Mouse (Mus musculus): ENCODE data around the gene Etv6. TPM values are rescaled to one million over a fixed set of nuclear protein-coding genes. Genes with fewer than 3 reads are reported as not detected.

Etv6 gene
- total RNA-seq, 1 experiment from 2014 or later, result 45.6 TPM

DNA sequence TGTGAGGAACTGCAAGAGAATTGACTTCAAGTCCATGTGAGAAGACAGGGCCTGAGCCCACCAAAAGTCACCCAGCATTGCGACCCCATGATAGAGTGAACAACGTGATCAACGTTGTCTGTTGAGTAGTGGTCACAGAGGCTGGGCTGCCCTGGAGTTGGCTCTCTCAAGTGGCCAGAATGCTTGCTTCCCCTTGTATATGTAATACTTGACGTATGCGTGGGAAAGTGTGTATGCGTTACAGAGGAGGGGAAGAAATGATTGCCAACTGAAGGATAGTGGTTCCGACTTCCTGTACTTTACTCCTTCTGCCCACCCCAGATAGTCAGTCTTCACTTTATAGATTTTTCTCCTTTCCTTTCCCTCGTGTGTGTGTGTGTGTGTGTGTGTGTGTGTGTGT, 59.1 kb downstream of the Etv6 start:
- peak; percentile 25; the same call in 1 of the 2 replicates for ATAC-seq (replicated peaks; ENCODE audit: insufficient number of reproducible peaks, low FRiP score, low TSS enrichment, poor library complexity, severe bottlenecking)

DNA sequence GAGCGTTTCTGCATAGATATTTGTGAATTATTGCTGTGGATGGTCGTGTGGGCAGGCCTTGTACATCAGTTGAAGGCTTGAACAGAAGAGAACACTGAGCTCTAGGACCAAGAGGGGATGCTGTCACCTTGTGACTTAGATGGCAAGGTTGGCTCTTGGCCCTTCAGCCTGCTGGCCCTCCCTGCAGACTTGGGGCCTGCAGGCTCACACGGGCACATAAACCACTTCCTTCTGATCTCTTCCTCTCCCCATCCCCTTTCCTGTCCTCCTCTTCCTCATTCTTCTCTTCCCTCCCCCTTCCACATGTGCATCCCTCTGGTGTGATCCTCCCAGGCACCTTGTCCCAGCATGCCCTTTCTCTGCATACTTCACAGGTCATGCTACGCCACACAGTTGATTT, 60.1 kb downstream of the Etv6 start:
- ATAC-seq (replicated peaks; ENCODE audit: insufficient number of reproducible peaks, low FRiP score, low TSS enrichment, poor library complexity, severe bottlenecking), result peak; percentile 41; the same call in 1 of the 2 replicates

DNA sequence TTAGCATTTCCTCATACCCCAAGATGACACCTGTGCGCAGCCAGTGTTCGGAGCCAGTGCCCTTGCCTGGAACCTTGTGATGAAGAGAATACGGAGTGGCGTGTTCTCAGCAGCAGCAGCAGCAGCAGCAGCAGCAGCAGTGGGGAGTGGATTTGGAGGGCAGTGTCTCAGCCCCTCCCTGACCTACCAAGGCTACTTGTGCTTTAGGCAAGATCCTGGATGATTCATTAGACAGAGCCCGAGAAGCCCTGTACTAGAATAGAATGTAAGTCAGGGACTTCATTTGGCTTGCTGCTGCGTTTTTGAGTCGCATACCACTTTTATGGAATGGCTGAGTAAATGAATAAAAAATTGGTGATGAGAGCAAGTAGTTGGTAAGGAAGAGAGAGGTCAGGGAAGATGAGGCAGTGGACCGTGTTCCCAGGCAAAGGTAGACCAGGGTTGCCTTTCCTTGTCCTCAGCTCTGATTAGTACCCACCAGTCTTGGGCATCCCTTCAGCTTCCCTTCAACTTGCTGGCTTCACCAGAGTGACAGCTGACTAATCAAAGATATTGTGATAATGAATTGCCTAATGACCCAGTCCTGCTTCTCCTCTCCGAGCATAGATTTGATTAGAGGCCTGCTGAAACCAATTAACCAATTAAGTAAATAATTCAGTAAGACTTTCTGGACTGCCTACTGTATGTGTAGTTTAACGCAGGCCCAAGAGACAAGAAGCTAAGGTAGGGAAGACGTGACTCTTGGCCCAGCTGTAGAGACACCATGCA, 64.7 kb downstream of the Etv6 start:
- no peak for ATAC-seq (replicated peaks; ENCODE audit: insufficient number of reproducible peaks, low FRiP score, low TSS enrichment, poor library complexity, severe bottlenecking)

DNA sequence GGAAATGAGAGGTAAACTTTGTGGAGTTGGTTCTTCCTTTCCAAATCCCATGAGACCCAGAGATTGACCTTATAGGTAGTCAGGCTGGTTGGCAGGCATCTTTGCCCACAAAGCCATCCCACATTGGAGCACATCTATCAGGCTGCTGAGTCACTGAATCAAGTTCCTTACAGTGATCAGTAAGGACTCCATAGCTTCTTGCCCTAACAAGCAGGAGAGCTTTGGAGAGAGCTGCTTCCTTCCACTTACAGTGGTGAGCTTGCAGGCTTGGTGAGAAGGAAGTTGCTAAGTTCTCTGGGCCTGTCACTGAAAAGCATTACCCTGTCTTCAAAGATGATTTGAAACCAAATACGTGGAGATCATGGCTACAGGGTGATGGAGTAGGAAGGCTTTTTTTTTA, 66.9 kb downstream of the Etv6 start:
- no peak for ATAC-seq (replicated peaks; ENCODE audit: insufficient number of reproducible peaks, low FRiP score, low TSS enrichment, poor library complexity, severe bottlenecking)

DNA sequence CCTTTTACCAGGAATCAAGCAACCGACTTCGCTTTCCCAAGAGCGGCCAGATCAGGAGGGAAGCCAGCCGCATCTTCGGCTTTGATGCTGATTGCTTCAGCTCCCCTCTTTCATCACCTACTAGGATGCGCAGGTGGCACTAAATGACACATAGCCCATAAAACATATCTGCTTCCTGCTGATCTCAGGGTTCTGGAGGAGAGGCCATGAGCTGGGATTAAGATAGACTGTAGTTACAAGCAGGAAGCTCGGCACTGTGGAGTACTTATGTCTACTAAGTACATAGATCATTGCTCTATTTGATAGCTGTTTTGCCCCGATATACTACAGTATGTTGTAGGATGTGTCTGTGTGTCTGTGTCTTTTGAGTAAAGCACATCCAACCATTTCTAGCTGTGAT, 68.0 kb downstream of the Etv6 start:
- no peak for ATAC-seq (replicated peaks; ENCODE audit: insufficient number of reproducible peaks, low FRiP score, low TSS enrichment, poor library complexity, severe bottlenecking)

DNA sequence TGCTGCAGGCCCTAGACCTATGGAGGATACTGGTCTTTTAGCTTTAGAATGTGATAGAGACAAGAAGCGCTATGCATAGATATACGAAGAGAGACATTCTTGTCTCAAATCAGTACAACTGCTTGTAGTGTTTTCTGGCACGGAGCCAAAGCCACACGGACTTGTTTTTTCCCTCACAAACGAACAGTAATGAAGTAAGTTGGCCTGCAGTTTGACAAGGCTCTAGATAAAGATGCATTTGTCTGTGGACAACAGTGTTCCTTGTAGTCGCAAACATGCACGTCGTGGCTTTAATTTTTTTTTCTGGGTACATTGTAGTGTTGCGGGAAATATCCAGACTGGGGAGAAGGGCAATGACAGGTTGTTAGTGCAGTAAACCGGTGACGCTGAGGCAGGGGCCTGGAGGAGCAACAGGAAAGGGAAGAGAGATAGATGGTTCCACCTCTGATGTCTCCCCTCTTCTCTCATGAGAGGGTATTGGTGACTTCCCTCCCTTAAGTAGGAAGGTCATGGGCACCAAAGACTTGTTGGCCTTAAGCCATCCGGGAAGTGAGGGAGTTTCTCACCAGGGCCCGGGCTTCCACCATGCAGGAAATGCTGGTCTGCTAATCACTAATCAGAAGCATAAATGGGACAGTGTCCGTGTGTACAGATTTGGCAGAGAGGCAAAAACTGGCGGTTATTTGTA, 70.2 kb downstream of the Etv6 start:
- no peak for ATAC-seq (replicated peaks; ENCODE audit: insufficient number of reproducible peaks, low FRiP score, low TSS enrichment, poor library complexity, severe bottlenecking)

DNA sequence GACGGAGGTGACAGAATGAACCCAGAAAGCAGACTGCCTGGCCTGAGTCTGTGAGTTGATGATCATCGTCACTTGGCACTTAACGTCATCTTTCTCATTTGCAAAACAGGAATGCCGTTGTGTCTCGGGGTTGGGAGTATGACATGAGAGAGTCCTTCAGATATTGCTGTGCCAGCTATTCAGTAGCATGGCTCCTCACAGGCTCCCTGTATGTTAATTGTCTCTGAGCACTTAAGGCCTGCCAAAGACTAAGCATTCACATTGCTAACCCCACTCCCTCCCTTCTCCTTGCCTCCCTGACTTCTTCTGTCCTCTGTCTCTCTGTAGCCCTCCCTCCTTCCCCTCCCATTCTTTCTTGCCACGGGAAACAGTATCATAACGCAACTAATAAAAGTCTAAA, 72.2 kb downstream of the Etv6 start:
- ATAC-seq (replicated peaks; ENCODE audit: insufficient number of reproducible peaks, low FRiP score, low TSS enrichment, poor library complexity, severe bottlenecking), result no peak

DNA sequence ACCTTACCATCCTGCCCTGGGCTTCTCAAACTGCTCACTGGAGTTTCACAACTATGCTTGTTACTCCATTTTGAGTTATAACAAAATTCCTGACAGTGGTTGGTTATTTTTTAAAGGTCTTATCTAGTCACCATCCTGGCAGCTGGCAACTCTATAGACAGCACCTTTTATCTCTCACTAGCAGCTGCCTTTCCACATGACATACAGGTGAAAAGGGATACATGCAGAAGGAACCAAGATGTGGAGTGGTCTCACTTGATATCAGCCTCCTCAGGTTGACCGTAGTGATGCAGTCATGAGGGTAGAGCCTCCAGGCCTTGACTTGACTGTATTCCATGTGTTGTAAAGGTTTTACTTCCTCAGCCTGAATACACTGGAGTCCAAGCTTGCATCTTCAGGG, 74.2 kb downstream of the Etv6 start:
- ATAC-seq (replicated peaks; ENCODE audit: insufficient number of reproducible peaks, low FRiP score, low TSS enrichment, poor library complexity, severe bottlenecking), result no peak

DNA sequence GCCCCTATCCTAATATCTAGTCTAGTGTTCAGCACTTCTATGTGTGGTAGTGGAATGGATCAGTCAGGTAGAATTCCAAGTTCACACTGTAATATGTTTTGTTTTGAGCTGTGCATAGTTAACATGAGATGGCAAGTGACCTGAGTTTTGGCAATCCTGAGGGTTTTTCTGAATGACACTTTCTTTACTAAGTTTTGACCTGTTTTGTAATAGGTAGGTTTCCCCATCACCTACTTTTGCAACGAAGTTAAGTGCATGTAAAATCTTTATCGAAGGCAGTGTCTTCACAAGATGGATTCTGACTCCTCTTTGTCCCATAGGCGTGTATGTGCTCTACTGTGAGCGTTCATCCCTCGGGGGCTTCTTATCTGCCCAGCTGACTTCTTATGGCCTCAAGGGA, 74.7 kb downstream of the Etv6 start:
- no peak for ATAC-seq (replicated peaks; ENCODE audit: insufficient number of reproducible peaks, low FRiP score, low TSS enrichment, poor library complexity, severe bottlenecking)

DNA sequence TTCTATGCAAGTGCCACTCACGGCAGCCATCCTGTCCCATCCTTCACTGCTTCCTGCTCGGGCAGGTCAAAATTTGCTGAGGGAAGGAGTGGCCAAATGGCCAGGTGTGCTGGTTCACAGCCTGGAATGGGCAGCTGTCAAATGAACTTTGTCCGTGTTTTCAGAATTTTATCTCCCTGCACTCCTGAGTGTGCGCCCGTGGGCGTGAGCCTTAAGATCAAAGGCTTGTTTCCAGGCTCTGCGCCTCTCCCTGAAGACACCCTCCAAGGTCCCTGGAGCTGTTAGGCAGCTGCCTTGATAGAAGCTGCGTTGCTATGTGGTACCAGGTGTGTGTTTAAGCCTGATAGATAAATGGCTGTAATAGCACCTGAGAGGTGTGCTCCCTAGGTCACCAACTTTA, 76.1 kb downstream of the Etv6 start:
- ATAC-seq (replicated peaks; ENCODE audit: insufficient number of reproducible peaks, low FRiP score, low TSS enrichment, poor library complexity, severe bottlenecking), result no peak

DNA sequence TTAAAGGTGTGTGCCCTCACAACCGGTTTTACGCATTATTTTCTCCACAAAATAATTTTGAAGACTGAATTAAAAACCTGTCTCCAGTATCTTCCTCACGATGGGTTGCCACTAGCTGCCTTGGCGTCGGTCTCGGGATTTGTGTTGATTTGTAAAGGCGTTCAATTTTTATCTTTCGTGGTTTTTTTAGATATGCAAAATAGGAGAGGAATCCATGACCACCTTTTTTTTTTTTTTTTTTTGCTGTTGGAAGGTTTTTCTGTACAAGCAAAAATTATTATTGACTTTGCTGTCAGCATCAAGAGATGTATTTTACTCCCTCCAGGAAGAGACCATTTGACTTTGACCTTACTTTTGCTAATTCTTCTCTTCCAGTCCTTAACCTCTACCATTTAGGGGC, 77.3 kb downstream of the Etv6 start:
- ATAC-seq (replicated peaks; ENCODE audit: insufficient number of reproducible peaks, low FRiP score, low TSS enrichment, poor library complexity, severe bottlenecking), result no peak

DNA sequence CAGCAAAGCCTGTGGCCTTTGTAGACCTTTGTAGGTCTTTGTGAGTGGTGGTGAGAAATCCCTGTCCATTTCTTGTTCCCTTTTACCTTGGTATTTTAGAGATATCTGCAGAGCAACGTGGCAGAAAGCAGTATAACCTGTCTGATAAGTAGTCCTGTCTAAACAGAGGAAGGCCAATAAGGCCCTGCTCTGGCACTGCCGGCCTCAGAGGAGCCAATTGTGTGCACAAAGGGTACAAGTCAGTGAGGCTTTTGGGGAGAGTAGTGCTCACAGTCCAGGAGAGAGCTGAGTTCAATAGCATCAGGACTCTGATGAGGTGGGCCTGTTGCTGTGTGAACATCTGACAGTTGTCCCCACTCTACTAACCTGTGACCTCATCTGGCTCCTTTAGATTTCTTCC, 77.7 kb downstream of the Etv6 start:
- ATAC-seq (replicated peaks; ENCODE audit: insufficient number of reproducible peaks, low FRiP score, low TSS enrichment, poor library complexity, severe bottlenecking), result no peak

DNA sequence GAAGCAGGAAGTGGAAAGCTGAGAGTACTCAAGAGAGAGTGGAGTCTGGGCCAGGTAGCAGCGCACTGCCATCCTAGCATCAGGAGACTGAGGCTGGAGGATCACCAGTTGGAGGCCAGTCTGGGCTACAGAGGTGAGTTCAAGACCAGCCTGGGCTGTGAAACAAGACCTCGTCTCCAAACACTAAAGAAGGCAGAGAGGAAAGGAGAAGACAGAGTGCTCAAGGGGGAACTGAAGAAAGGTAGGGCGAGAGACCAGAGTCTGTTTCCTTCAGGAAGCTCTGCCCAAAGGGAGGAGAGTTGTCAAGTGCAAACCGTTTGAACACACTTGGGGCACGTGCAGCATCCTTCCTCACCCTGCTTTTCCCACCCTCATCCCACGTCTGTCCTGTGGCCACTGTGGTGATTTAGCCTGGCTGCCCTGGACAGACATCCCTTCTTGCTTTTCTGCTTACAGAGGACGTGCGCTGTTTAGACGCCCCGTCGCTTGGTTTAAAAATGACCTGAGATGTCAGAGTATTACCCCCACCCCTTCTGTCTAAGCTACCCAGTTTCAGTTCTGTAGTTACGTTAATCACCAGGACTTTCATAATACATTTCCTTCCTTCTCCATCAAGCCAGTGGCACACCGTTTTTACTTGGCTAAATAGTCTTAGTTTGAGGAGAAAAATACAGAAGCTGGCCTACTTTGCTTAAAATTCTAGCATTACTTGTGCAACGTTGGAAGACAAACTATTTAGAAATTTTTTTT, 79.9 kb downstream of the Etv6 start:
- peak; percentile 72 for ATAC-seq (replicated peaks; ENCODE audit: insufficient number of reproducible peaks, low FRiP score, low TSS enrichment, poor library complexity, severe bottlenecking)

DNA sequence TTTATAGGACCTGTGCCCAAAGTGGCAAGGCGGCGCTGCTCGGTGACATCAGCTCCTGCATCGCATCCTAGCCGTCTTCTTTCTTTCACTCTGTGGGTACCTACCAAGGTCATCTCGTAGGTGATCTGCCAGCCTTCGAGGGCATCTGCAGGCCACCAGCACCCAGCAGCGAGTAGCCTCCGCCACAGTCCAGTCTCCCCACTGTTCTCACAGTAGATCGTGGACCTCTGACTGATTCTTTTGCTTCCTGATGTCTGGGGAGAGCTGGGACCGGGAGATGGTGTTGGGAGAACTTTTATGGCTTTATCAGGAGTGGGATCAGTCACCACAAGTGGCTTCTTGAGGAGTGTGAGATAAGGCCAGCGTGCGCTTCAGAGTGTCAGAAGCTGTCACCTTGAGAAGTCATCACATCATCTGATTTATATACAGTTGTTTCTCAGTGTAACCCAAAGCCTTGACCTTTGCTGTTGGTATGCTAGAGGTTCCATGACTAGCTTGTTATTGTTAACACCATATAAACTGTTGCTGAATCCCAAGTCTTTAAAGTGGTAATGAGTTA, 82.0 kb downstream of the Etv6 start:
- ATAC-seq (replicated peaks; ENCODE audit: insufficient number of reproducible peaks, low FRiP score, low TSS enrichment, poor library complexity, severe bottlenecking), result no peak

DNA sequence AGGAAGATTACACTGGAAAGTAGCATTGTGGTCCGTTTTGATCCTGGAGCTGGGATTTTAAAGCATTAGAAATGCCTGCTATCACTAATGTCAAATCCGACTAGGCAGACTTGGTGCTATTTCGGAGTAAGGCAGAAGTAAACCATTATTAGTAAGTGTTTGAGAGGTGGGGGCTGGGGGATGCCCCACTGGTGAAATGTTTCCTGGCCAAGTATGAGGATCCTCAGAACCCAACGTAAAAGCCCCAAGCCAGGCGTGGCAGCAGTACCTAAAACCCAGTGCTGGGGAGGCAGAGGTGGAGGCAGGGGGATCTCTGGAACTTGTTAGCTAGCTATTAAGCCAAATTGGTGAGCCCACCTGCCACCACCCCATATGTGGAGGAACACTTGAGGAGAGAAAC, 83.0 kb downstream of the Etv6 start:
- ATAC-seq (replicated peaks; ENCODE audit: insufficient number of reproducible peaks, low FRiP score, low TSS enrichment, poor library complexity, severe bottlenecking), result no peak

DNA sequence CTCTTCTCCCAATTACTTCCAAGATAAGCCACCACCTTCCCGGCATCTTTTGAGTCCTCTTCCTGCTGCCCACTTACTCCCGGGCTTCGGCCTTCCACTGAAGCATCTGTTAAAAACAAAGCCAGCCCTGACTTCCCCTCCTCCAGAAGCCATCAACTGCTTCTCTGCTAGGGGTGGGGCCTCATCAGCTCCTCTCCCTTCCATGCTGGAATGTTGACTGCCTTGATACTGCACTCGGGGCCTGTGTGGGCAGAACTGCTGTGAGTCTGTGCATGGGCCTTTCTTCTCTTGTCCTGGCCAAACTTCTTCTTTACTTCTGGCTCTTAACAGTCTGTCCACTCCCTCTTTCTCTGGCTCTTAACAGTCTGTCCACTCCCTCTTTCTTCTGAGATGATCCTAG, 83.6 kb downstream of the Etv6 start:
- no peak for ATAC-seq (replicated peaks; ENCODE audit: insufficient number of reproducible peaks, low FRiP score, low TSS enrichment, poor library complexity, severe bottlenecking)

DNA sequence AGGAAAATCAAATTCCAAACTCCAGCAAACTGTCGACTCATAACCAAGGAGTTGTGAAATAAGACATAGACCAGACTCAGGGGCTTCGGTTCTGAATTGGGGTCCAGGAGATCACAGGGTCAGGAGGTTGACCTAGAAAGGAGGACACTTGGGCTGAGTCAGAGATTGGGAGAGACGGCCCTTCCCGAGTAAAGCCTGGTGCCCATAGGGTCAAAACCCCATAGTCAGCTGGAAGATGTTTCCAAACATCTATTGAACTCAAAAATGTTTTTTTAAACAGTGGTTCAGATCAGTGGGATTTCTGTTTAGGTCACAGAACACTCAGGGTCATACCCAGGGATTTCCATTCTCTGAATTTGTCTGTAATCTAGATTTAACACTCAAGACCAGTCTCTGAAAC, 84.7 kb downstream of the Etv6 start:
- no peak for ATAC-seq (replicated peaks; ENCODE audit: insufficient number of reproducible peaks, low FRiP score, low TSS enrichment, poor library complexity, severe bottlenecking)

DNA sequence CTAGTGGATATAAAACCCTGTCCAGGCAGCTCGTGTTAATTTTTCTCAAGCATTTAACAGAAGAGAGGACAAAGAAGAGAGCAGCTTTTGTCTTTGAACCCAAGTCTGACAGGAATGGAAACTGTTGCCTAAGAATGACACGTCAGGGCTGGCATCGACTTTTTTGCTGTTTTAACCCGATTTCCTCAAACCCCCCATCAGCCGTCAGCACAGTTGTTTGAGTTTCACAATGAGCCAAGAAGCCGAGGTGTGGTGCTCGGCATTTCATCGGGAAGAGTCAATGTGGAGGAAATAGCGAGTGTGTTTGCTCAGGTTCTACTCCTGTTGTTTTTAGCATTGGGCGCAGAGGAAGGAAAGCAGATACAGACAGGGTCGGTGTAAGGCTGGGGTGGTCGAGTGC, 85.2 kb downstream of the Etv6 start:
- peak; percentile 40 for ATAC-seq (replicated peaks; ENCODE audit: insufficient number of reproducible peaks, low FRiP score, low TSS enrichment, poor library complexity, severe bottlenecking)

DNA sequence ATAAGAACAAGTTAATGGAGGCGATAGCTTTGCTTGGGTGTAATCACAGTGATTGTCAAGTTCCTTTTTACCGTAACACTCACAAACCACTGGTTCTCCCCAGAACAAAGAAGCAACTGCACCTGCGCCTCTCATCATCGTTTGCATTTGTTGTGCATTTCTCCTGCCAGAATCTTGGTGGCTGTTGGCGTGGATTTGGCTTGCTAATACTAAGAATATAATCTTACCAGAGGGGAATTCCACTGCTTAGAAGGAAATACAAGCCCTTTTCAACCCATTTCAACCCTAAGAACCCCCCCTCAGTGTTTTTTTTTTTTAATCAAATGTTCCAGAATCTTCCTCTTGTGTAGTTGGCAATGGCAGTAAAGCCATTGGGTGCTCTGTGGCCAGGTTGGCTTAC, 87.4 kb downstream of the Etv6 start:
- ATAC-seq (replicated peaks; ENCODE audit: insufficient number of reproducible peaks, low FRiP score, low TSS enrichment, poor library complexity, severe bottlenecking), result no peak

DNA sequence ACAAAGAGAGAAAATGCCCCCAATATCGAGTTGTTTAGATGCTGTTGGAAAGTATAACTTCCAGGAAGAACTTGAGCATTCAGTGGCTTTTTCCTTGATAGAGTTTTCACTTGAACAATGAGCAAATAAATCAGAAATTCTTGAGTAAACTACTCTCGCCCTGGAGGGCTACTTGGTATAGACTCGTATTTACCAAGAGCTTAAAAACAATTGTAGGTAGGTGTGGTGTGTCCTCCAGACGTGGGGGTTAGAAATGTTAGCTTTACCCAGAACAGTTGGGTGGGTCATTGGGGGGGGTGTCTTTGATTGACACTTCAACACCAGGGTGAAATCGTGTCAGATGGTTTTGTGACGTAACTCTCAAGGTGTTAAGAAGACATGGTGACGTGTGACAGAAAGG, 88.0 kb downstream of the Etv6 start:
- ATAC-seq (replicated peaks; ENCODE audit: insufficient number of reproducible peaks, low FRiP score, low TSS enrichment, poor library complexity, severe bottlenecking), result no peak
